Mouse (Mus musculus) spleen, adult 2 months (tissue): Measurements from ENCODE around the gene Fxr2. TPM values are rescaled to one million over a fixed set of nuclear protein-coding genes. Genes with fewer than 3 reads are reported as not detected.
"Not testable (repeated sequence)": the region's sequence is repeated elsewhere in the genome, so short reads cannot be mapped to it uniquely, and the experiment has no call there.

Experiments
- DNase-seq, 2 experiments: peaks; one replicate each; pipeline versions ENCODE4 v3.0.0 to v3.0.0-alpha.2; 2012 to 2021; ENCODE audit warnings: low spot score in 2 of 2, low read depth in 1 of 2
- H3K27ac ChIP-seq: fragments of 200-500 bp; 2 replicates; pipeline ENCODE4 v1.5.1; 2012; ENCODE audit warnings: low read length, inconsistent platforms; ENCODE audit not compliant: insufficient read depth
- H3K27me3 ChIP-seq: fragments of 200-500 bp; 2 replicates; pipeline ENCODE4 v1.6.1; 2012; ENCODE audit warnings: mild to moderate bottlenecking, moderate library complexity, low read length, inconsistent platforms; ENCODE audit not compliant: control insufficient read depth, insufficient read depth
- H3K36me3 ChIP-seq: fragments of 200-500 bp; 2 replicates; pipeline ENCODE4 v1.6.1; 2012; ENCODE audit warnings: mild to moderate bottlenecking, low read length, inconsistent platforms; ENCODE audit not compliant: control insufficient read depth, insufficient read depth
- H3K4me1 ChIP-seq: fragments of 200-500 bp; 2 replicates; pipeline ENCODE4 v1.6.1; 2011; ENCODE audit warnings: inconsistent platforms; ENCODE audit not compliant: control insufficient read depth, insufficient read depth, insufficient read length
- H3K4me3 ChIP-seq: fragments of 200-500 bp; 2 replicates; pipeline ENCODE4 v1.5.1; 2011; ENCODE audit warnings: mild to moderate bottlenecking, inconsistent platforms; ENCODE audit not compliant: insufficient read depth, insufficient read length; ENCODE audit errors: extremely low read depth
- CTCF ChIP-seq: fragments of 200-500 bp; IDR thresholded peaks from 2 replicates; pipeline ENCODE4 v1.5.1; 2011; ENCODE audit warnings: mild to moderate bottlenecking, inconsistent platforms; ENCODE audit not compliant: insufficient read depth, insufficient read length, insufficient replicate concordance; ENCODE audit errors: extremely low read depth
- POLR2A ChIP-seq: fragments of 200-500 bp; IDR thresholded peaks from 2 replicates; pipeline ENCODE4 v1.6.1; 2011; ENCODE audit warnings: low read depth, low read length, inconsistent platforms
- WGBS: fragments of 180-500 bp; shearing (Covaris S2); methylation state at CpG from one replicate; pipeline ENCODE4 v1.1.7; 2018; 5-methylcytosine and 5-hydroxymethylcytosine counted together
- polyA plus RNA-seq: library from polyadenylated mRNA; depleted of rRNA; stranded (reverse); fragments of >200 nt; gene quantifications from 2 replicates; pipeline ENCODE4 v1.2.3, GENCODE M21; 2012

The Fxr2 gene
- polyA plus RNA-seq, 1 experiment = 41.6 TPM

GRCm38 (mm10) chr11:69608525-69608924 lies 24.3 kb upstream of the Fxr2 start:
- no peak for TF ChIP-seq POLR2A
- TF ChIP-seq CTCF = no peak
- Histone ChIP-seq H3K4me1 (peaks cover 4% of the 10 kb centered on the region; the same call in 1 of the 2 replicates), H3K4me3 (no peak overlapping the region), H3K27me3 (peaks cover 12% of the 10 kb centered on the region), H3K27ac (no peak overlapping the region), H3K36me3 (no peaks in the 10 kb centered on the region)
- no peak for DNase-seq
- WGBS = 89% methylated on average over 3 of the region's 3 CpGs

DNA sequence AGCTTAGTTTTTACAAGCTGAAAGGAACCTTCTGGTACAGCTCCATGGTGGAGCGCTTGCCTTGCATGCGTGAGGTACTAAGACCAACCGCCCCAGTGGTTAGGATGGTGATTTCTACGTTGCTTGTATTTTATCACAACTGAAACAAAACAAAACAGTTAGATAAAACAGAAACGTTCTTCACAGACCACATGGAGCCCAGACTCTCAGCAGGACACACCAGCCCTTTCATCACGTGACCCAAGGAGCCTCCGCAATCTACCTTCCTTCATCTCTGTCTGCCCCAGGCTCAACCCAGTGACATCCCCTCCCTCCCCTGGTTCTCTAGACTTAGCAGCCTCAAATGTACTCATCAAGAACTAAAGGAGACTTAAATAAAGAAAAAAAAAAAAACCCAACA lies 23.4 kb upstream of the Fxr2 start:
- H3K27me3 ChIP-seq = peaks cover 11% of the 10 kb centered on the region
- no peak overlapping the region for H3K27ac ChIP-seq
- 68% methylated on average over 7 of the region's 7 CpGs for WGBS
- TF ChIP-seq POLR2A = no peak
- TF ChIP-seq CTCF = no peak
- peaks cover 4% of the 10 kb centered on the region; the same call in 1 of the 2 replicates for H3K4me1 ChIP-seq
- no peaks in the 10 kb centered on the region for H3K36me3 ChIP-seq
- H3K4me3 ChIP-seq = no peak overlapping the region
- no peak for DNase-seq

DNA sequence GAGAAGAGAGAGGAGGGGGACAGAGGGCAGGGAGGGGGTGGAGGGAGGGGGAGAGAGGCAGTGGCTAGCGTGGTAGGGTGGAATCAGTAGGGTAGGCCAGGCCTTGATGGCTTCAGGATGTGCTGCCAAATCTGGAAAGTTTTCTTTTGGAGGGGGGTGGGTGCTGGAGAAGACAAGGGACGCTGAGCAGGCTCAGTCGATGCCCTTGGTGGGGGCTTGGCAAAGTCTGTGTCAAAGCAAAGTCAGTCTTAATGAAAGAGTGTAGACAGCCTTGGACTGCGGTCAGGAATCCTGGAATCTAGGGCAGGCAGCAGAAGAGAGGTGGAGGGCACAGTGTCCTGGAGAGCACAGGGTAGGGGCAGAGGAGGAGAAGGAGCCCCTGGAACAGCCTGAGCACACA lies 21.9 kb upstream of the Fxr2 start:
- no peaks in the 10 kb centered on the region for H3K36me3 ChIP-seq
- DNase-seq = no peak
- H3K27ac ChIP-seq = no peak overlapping the region
- 78% methylated on average over 4 of the region's 4 CpGs for WGBS
- TF ChIP-seq POLR2A (no peak), CTCF (no peak)
- no peaks in the 10 kb centered on the region; the same call in 1 of the 2 replicates for H3K27me3 ChIP-seq
- no peaks in the 10 kb centered on the region for H3K4me1 ChIP-seq
- no peak overlapping the region for H3K4me3 ChIP-seq

DNA sequence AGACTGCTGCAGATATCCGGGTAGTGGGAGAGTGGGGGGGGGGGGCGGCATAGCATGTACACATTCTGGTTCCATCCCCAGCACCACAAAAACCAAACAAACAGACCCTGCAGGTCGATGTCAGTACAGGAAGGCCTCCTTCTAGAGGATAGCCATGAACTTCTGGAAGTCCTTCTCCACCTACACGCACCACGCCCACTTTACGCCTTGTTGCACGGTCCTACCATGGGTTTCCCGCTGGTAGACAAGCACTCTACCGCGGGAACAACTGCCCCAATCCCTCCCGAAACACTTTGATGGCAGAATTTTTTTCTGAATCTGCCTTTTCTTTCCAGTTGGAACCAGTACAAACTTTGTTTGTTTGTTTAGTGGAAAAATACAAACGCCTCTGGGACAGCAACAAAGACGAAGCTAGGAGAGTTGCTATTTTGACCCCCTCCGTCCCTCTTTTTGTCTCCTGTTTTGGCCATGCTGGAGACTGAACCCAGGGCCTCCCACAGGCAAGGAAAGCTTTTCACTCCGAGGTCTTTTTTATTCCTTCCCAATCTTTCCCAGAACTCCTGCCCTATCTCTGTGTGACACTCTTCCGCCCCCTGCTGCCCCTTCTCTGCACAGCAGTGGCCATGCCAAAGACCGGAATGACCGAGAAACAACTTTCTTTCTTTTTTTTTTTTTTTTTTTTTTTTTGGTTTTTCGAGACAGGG lies 19.1 kb upstream of the Fxr2 start:
- peak; percentile 83; the same call in 1 of the 2 replicates for TF ChIP-seq CTCF
- TF ChIP-seq POLR2A = no peak
- no peaks in the 10 kb centered on the region for H3K4me1 ChIP-seq
- no peak overlapping the region for H3K27ac ChIP-seq
- DNase-seq = peak in 1 of 2 experiments; percentile 67
- 14% methylated on average over 19 of the region's 19 CpGs for WGBS
- no peaks in the 10 kb centered on the region for H3K27me3 ChIP-seq
- no peak overlapping the region for H3K4me3 ChIP-seq
- no peaks in the 10 kb centered on the region for H3K36me3 ChIP-seq

- H3K4me3 ChIP-seq, H3K4me1 ChIP-seq, DNase-seq, H3K36me3 ChIP-seq, H3K27me3 ChIP-seq, H3K27ac ChIP-seq: not testable (repeated sequence)
- 39% methylated on average over 11 of the region's 11 CpGs for WGBS
Measured at GRCm38 (mm10) chr11:69614257-69614588, 18.6 kb upstream of the Fxr2 start.

GRCm38 (mm10) chr11:69616781-69617180 lies 16.0 kb upstream of the Fxr2 start:
- no peak overlapping the region for H3K4me3 ChIP-seq
- WGBS = 59% methylated on average over 10 of the region's 10 CpGs
- TF ChIP-seq CTCF (no peak), POLR2A (no peak)
- no peaks in the 10 kb centered on the region for H3K4me1 ChIP-seq
- H3K27ac ChIP-seq = no peak overlapping the region
- DNase-seq = no peak
- no peaks in the 10 kb centered on the region for H3K36me3 ChIP-seq
- H3K27me3 ChIP-seq = no peaks in the 10 kb centered on the region

DNA sequence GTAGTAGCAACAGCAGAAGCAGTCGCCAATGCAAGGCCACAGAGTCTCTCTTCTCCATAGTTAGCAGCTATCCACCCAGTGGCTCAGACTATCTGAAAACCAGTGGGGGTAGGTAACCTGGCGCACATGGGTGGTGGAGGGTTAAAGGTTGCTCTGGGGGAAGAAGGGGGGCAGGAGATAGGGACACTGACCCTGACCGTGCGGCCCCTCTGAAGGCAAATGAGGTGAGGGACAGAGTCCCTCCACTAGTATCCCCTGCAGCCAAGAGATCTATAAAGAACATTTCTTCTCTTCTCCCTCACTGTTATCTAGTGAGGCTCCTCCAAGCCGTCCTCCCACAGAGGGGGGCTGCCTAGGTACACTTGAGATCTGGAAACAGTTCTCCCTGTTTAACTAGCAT lies 15.0 kb upstream of the Fxr2 start, which contains the start of gene Shbg:
Shbg (minus strand) TSS at position 101 of the 400 bp plus-strand sequence.
- TF ChIP-seq CTCF = no peak
- TF ChIP-seq POLR2A = no peak
- 76% methylated on average over 5 of the region's 5 CpGs for WGBS
- no peak for DNase-seq
- no peak within 1 kb of the TSS for H3K27ac ChIP-seq
- no peaks in the 10 kb centered on the region for H3K4me1 ChIP-seq
- H3K36me3 ChIP-seq = no peaks in the 10 kb centered on the region
- H3K4me3 ChIP-seq = no peak within 1 kb of the TSS
- no peaks in the 10 kb centered on the region for H3K27me3 ChIP-seq
